Mouse (Mus musculus) frontal cortex, postnatal 25 days (tissue): ENCODE measurements around the gene Olfr305.
"Not testable (repeated sequence)": the region's sequence is repeated elsewhere in the genome, so short reads cannot be mapped to it uniquely, and the experiment has no call there.

Experiments
- DNase-seq, 2 experiments: peaks; one replicate each; pipeline ENCODE4 v3.0.0; 2022; ENCODE audit warnings: low spot score in 2 of 2

Olfr305 gene

DNA sequence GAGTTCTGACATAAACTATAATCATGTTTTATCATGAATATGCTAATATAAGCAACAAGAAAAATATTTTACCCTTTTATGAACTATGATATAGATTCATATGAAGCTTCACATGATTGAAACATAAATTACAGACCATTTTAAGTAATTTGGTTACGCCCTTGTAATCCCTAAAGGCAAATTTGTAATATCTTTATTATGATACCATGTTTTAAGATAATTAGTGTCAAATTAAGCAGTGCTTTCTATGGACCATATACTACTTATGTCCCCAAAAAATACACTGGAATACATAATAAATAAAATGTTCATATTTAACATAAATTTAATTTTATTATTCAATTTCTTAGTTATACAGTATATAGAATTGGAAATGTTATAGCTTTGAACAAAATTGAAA is at the start of gene Olfr305:
Gene Olfr305, minus strand, starts transcription at position 101 of the 400 bp plus-strand sequence.
- DNase-seq: no peak

GRCm38 (mm10) chr7:86403546-86403945 is 36.8 kb upstream of the Olfr305 start, which contains the start of gene Olfr301:
Olfr301 (plus strand) TSS chr7:86403846.
- DNase-seq: no peak

DNA sequence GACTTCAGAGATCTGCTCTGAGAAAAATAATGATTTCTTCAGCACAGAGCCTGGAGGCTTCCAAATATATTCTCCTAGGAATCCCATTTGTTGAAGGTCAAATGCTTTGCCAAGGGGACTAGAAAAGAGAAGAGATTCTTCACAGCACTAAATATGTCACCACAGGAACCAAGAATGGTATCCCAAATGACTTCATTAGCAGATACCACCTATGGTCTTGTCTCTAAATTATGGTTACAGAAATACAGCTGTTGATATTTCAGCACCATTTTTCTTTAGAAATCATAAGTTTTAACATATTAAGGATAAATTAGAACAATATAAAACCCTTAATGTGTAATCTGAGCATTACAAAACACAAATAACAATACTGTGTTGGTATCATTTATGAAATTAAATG is 31.0 kb upstream of the Olfr305 start, which contains the start of gene Olfr303:
Gene Olfr303, minus strand, starts transcription at position 101 of the 400 bp plus-strand sequence.
- no peak for DNase-seq

DNA sequence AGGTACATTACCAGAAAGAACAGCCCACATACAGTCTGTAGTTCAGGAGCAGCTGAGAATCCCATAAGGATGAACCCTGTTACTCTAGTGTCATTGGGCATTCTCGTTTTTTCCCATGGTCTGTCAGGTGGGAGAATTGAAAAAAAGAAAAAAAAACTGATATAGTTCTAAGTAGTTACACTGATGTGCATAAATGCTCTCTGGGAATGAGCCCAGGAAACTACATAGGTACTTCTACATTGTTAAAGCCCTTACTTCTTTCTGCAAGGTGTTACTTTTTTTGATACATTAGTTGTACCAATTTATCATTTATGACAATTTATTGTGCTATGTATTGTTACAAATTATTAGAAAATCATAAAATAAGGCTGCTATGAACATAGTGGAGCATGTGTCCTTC is 19.8 kb upstream of the Olfr305 start, which contains the start of gene Olfr304:
Gene Olfr304, minus strand, starts transcription at position 101 of the 400 bp plus-strand sequence.
- DNase-seq: no peak

GRCm38 (mm10) chr7:86385769-86386168 is 19.0 kb upstream of the Olfr305 start:
- no peak for DNase-seq

- not testable (repeated sequence) for DNase-seq
Observed at GRCm38 (mm10) chr7:86346296-86346695, 20.4 kb downstream of the Olfr305 start.

- no peak for DNase-seq
Observed at GRCm38 (mm10) chr7:86344253-86344652, 22.5 kb downstream of the Olfr305 start.

DNA sequence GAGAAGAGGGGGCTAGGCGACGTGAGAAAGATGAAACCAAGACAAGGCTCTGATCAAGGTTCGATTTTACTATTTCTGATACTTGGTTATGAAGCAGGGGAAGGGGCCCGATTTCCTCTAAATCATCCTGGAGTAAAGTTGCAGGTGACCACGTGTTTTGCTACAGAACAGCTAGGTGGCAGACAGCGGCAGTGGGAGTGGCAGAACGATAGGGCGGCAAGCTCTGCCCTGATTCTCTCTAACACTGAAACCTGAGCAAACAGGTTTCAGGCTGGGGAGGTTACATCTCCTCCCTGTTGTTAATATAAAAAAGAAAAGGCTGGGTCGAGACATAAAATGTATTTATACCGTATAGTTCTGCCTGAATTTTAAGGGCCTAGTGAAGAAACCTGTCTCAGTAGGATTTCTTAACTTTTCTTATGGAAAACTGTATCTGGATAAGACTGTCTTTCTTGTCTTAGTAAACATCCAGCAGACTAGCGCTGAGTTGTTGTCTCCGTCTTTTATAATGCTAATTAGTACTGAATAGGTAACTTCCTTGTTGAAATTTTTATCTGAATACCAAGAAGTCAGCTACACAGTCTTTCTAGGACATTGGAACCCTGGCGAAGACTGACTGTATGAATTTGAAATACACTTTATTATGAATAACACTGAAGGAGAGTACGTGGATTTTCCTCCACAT is 23.7 kb downstream of the Olfr305 start:
- DNase-seq: no peak

DNA sequence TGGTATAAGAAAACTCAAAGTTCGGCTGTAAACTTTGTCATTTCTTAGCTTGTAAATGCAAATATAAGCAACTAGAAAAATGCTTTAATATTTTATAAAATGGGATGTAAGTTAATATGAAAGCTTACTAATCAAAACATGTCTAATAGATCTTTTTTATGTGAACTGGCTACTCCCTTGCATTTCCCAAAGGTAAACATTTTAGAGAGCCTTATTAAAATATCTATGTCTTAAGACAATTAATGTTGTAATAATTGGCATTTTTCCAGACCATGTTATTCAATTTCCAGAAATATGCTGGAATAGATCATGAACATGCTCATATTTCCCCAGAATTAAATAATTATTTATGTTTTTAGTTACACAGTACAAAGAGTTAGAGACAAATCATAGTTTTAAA is 29.2 kb downstream of the Olfr305 start, which contains the start of gene Olfr307:
Gene Olfr307, minus strand, starts transcription at position 101 of the 400 bp plus-strand sequence.
- no peak for DNase-seq

GRCm38 (mm10) chr7:86325530-86325929 is 41.2 kb downstream of the Olfr305 start, which contains the start of gene Olfr308:
Olfr308 (minus strand) TSS chr7:86325630.
- DNase-seq: no peak

- no peak for DNase-seq
Observed at GRCm38 (mm10) chr7:86321323-86321722, 45.4 kb downstream of the Olfr305 start.

DNA sequence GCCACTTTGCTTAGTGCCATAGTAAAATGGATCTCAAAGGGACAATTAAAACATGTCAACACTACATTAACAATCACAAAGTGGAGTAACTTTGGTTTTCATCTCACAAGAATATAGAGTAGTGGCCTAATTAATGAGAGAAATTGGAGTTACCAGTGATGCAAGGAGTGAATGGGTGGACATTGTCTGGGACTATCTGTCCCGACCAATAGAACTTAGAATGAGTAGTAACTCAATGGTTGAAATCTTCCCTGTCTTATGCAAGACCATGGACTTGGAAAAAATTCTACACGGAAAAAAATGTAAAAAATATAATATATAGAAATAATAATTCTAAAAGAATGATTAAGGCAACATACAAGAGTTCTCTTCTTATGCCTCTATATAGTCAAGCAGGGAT is 53.1 kb downstream of the Olfr305 start, which contains the start of gene Olfr309:
Gene Olfr309, minus strand, starts transcription at position 101 of the 400 bp plus-strand sequence.
- DNase-seq: no peak
